Mouse (Mus musculus) intestine, embryonic 14.5 days (tissue): ENCODE measurements around the gene Ptpn13. TPM values are rescaled to one million over a fixed set of nuclear protein-coding genes. Genes with fewer than 3 reads are reported as not detected.

ENCODE experiments used
- ATAC-seq: fragments of 200-750 bp; cut with Nextera tagmentation; replicated peaks from 2 replicates; pipeline ENCODE4 v1.8.0; 2017; ENCODE audit warnings: low read depth, moderate number of reproducible peaks, moderate TSS enrichment, moderate library complexity; ENCODE audit not compliant: low FRiP score, low TSS enrichment
- DNase-seq: peaks from one replicate; pipeline ENCODE4 v3.0.0-alpha.2; 2018; ENCODE audit warnings: low spot score
- H3K27ac ChIP-seq: fragments of 300-500 bp; sonication (generic); 2 replicates; pipeline ENCODE4 v1.5.1; 2014; ENCODE audit warnings: low read depth, mild to moderate bottlenecking, control low read depth
- H3K27me3 ChIP-seq: fragments of 300-500 bp; sonication (generic); replicated peaks from 2 replicates; pipeline ENCODE4 v1.6.1; 2014; ENCODE audit warnings: low read length, control low read depth; ENCODE audit not compliant: control insufficient read depth, insufficient read depth
- H3K36me3 ChIP-seq: fragments of 300-500 bp; sonication (generic); 2 replicates; pipeline ENCODE4 v1.6.1; 2014; ENCODE audit warnings: low read length, control low read depth; ENCODE audit not compliant: control insufficient read depth, insufficient read depth
- H3K4me1 ChIP-seq: fragments of 300-500 bp; sonication (generic); replicated peaks from 2 replicates; pipeline ENCODE4 v1.6.1; 2014; ENCODE audit warnings: low read length, control low read depth, mixed read lengths; ENCODE audit not compliant: control insufficient read depth, insufficient read depth
- H3K4me2 ChIP-seq: fragments of 300-500 bp; sonication (generic); 2 replicates; pipeline ENCODE4 v1.6.1; 2014; ENCODE audit warnings: low read length
- H3K4me3 ChIP-seq: fragments of 300-500 bp; sonication (generic); 2 replicates; pipeline ENCODE4 v1.5.1; 2014; ENCODE audit warnings: low read depth, low read length, control low read depth, mixed read lengths
- H3K9ac ChIP-seq: fragments of 300-500 bp; sonication (generic); 2 replicates; pipeline ENCODE4 v1.6.1; 2014; ENCODE audit warnings: mild to moderate bottlenecking, low read length
- H3K9me3 ChIP-seq: fragments of 300-500 bp; sonication (generic); 2 replicates; pipeline ENCODE4 v1.6.1; 2016; ENCODE audit warnings: low read length, control low read depth; ENCODE audit not compliant: control insufficient read depth
- WGBS: fragments of 180-500 bp; shearing (Covaris S2); extraction: QIAGEN DNeasy Blood & Tissue Kit; methylation state at CpG from one replicate; pipeline ENCODE4 v1.1.7; 2014; 5-methylcytosine and 5-hydroxymethylcytosine counted together
- polyA plus RNA-seq: library from polyadenylated mRNA; unstranded; fragments of >200 nt; fragmentation: Nextera tagmentation; extraction: Ambion mirVana; gene quantifications from 2 replicates; pipeline ENCODE4 v1.2.1, GENCODE M21; 2014

Gene Ptpn13
- polyA plus RNA-seq, 1 experiment from 2014 or later: 10.1 TPM

- no peaks in the 10 kb centered on the region for H3K9me3 ChIP-seq
- no peaks in the 10 kb centered on the region for H3K27me3 ChIP-seq
- H3K4me2 ChIP-seq: no peak overlapping the region
- DNase-seq (no peak), ATAC-seq (no peak)
- peaks cover 22% of the 10 kb centered on the region for H3K36me3 ChIP-seq
- H3K4me1 ChIP-seq: no peaks in the 10 kb centered on the region
- WGBS: 94% methylated on average over 20 of the region's 20 CpGs
- H3K9ac ChIP-seq: no peak overlapping the region
- no peak overlapping the region for H3K4me3 ChIP-seq
- H3K27ac ChIP-seq: no peak overlapping the region
These were observed 120.5 kb downstream of the Ptpn13 start for GRCm38 (mm10) chr5:103545381-103546000.

- Histone ChIP-seq H3K27me3 (no peaks in the 10 kb centered on the region), H3K9me3 (no peaks in the 10 kb centered on the region), H3K9ac (no peak overlapping the region), H3K4me2 (no peak overlapping the region), H3K4me1 (no peaks in the 10 kb centered on the region), H3K27ac (no peak overlapping the region), H3K4me3 (no peak overlapping the region), H3K36me3 (peaks cover 63% of the 10 kb centered on the region)
- WGBS: 93% methylated on average over 16 of the region's 16 CpGs
- DNase-seq (no peak), ATAC-seq (no peak)
These were observed 129.8 kb downstream of the Ptpn13 start for GRCm38 (mm10) chr5:103554769-103555168.

GRCm38 (mm10) chr5:103560546-103560945 is 135.6 kb downstream of the Ptpn13 start:
- Histone ChIP-seq H3K4me3 (no peak overlapping the region), H3K4me1 (no peaks in the 10 kb centered on the region), H3K27me3 (no peaks in the 10 kb centered on the region), H3K9me3 (no peaks in the 10 kb centered on the region), H3K36me3 (peaks cover 58% of the 10 kb centered on the region), H3K9ac (no peak overlapping the region), H3K4me2 (no peak overlapping the region), H3K27ac (no peak overlapping the region)
- DNase-seq: no peak
- ATAC-seq: no peak
- 93% methylated on average over 9 of the region's 9 CpGs for WGBS

DNA sequence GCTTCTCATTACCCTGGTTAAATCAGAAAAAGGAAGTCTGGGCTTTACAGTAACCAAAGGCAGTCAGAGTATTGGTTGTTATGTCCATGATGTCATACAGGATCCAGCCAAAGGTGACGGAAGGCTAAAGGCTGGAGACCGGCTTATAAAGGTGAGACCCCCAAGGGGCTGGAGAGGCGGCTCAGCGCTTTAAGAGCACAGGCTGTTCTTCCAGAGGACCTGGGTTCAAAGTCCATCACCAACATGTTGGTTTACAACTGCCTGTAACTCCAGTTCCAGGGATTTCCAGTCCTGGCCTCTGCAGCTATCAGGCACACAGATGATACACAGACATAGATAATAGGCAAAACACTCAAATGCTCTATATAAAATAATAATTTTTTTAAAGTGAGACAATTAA is 143.0 kb downstream of the Ptpn13 start:
- peaks cover 36% of the 10 kb centered on the region for H3K36me3 ChIP-seq
- H3K9me3 ChIP-seq: no peaks in the 10 kb centered on the region
- no peaks in the 10 kb centered on the region for H3K4me1 ChIP-seq
- 84% methylated on average over 4 of the region's 4 CpGs for WGBS
- no peak overlapping the region for H3K9ac ChIP-seq
- no peak overlapping the region for H3K27ac ChIP-seq
- no peak overlapping the region for H3K4me3 ChIP-seq
- H3K27me3 ChIP-seq: no peaks in the 10 kb centered on the region
- DNase-seq (no peak), ATAC-seq (no peak)
- no peak overlapping the region for H3K4me2 ChIP-seq

GRCm38 (mm10) chr5:103569446-103569845 is 144.5 kb downstream of the Ptpn13 start:
- Histone ChIP-seq H3K36me3 (peaks cover 35% of the 10 kb centered on the region; the same call in 1 of the 2 replicates), H3K4me2 (no peak overlapping the region), H3K4me3 (no peak overlapping the region), H3K9me3 (no peaks in the 10 kb centered on the region), H3K27ac (no peak overlapping the region), H3K4me1 (no peaks in the 10 kb centered on the region), H3K9ac (no peak overlapping the region), H3K27me3 (no peaks in the 10 kb centered on the region)
- ATAC-seq (no peak), DNase-seq (no peak)
- 91% methylated on average over 9 of the region's 9 CpGs for WGBS

DNA sequence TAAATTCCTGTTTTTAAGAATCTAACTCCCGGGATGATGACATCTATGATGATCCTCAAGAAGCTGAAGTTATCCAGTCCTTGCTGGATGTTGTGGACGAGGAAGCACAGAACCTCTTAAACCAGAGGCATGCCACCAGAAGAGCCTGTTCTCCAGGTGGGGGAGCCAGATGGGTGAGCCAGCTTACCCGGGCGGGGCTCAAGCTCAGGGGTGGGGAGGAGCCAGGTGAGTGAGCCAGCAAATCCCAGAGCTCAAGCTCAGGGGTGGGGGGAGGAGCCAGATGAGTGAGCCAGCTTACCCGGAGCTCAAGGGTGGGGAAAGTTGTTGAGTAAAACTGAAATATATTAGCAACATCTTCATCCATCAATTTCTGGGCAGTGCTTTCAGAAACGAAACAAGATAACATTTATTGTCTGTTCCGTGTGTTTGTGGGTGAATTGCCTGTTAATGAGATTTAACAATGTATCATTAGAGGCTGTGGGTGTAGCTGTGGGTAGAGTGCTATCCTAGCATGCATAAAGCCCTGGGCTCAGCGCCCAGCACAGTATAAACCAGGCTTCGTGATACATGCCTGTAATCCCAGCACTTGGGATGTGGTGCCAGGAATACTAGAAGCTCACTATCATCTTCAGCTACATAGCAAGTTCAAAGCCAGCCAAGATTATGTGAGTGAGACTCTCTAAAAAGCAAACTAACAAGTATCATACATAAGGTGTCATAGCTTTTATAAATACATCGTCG is 154.9 kb downstream of the Ptpn13 start:
- ATAC-seq (no peak), DNase-seq (no peak)
- WGBS: 65% methylated on average over 11 of the region's 11 CpGs

DNA sequence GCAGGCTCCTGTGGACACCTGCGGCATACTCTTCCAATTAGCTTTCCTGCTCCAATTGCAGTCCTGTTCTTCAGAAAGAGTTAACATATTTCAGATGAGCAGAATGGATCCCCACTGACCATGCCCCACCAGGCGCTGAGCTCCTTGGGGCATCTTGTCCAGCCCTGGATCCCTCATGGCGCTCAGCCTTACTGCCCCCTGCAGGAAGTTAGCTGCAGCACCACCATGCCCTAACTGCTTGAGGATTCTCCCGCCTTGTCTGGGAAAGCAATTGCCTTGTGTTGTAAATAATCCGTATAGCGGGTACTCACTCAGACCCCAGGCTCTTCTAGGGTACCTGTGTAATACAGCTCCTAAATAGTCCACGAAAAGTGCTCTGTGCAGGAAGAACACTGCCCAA is 162.2 kb downstream of the Ptpn13 start:
- no peak; the same call in 1 of the 2 replicates for ATAC-seq
- no peak overlapping the region for H3K4me2 ChIP-seq
- no peaks in the 10 kb centered on the region for H3K9me3 ChIP-seq
- H3K27me3 ChIP-seq: no peaks in the 10 kb centered on the region
- 0 out of 2 replicates have a peak, but pooled peaks cover 16% of the 10 kb centered on the region for H3K36me3 ChIP-seq
- WGBS: 70% methylated on average over 7 of the region's 7 CpGs
- no peak overlapping the region for H3K4me3 ChIP-seq
- no peak for DNase-seq
- peaks cover 4% of the 10 kb centered on the region; the same call in 1 of the 2 replicates for H3K4me1 ChIP-seq
- no peak overlapping the region for H3K27ac ChIP-seq
- H3K9ac ChIP-seq: no peak overlapping the region

More for the DNA sequence above, 154.9 kb downstream of the Ptpn13 start:
- H3K4me1 ChIP-seq: no peaks in the 10 kb centered on the region
- H3K4me2 ChIP-seq: no peak overlapping the region
- no peak overlapping the region for H3K9ac ChIP-seq
- no peak overlapping the region for H3K27ac ChIP-seq
- H3K27me3 ChIP-seq: no peaks in the 10 kb centered on the region
- peaks cover 25% of the 10 kb centered on the region for H3K36me3 ChIP-seq
- no peak overlapping the region for H3K4me3 ChIP-seq
- H3K9me3 ChIP-seq: no peaks in the 10 kb centered on the region

DNA sequence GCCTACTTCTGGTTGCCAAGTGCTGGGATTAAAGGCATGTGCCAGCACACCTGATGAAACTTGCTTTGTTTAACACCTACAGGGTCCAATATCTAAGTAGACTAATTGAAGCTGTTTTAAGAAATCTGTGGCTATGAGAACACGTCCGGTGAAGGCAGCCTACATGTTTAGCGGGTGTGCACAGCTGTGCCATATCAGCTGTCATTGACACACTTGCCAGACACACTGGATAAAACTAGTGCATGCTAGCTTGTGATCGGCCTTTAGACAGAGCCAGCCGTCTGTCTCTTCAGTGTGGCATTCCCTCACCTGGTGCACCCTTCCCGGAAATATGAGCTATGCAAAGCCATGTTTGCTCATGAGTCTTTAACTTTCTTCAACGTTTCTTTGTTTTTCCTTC is 166.9 kb downstream of the Ptpn13 start:
- 40% methylated on average over 7 of the region's 7 CpGs for WGBS
- Histone ChIP-seq H3K9me3 (no peaks in the 10 kb centered on the region), H3K27ac (no peak overlapping the region), H3K9ac (no peak overlapping the region), H3K36me3 (0 out of 2 replicates have a peak, but pooled peaks cover 6% of the 10 kb centered on the region), H3K4me3 (no peak overlapping the region), H3K27me3 (no peaks in the 10 kb centered on the region), H3K4me1 (peaks cover 7% of the 10 kb centered on the region; the same call in 1 of the 2 replicates), H3K4me2 (no peak overlapping the region)
- no peak for DNase-seq
- ATAC-seq: no peak
